Mouse (Mus musculus): ENCODE measurements around the gene Zfp281.

Zfp281 gene

GRCm38 (mm10) chr1:136624146-136625018 is at the start of gene Zfp281:
Gene Zfp281 (plus strand): TSS chr1:136624901.
- DNase-seq (ENCODE audit: low spot score): peak; percentile 97

DNA sequence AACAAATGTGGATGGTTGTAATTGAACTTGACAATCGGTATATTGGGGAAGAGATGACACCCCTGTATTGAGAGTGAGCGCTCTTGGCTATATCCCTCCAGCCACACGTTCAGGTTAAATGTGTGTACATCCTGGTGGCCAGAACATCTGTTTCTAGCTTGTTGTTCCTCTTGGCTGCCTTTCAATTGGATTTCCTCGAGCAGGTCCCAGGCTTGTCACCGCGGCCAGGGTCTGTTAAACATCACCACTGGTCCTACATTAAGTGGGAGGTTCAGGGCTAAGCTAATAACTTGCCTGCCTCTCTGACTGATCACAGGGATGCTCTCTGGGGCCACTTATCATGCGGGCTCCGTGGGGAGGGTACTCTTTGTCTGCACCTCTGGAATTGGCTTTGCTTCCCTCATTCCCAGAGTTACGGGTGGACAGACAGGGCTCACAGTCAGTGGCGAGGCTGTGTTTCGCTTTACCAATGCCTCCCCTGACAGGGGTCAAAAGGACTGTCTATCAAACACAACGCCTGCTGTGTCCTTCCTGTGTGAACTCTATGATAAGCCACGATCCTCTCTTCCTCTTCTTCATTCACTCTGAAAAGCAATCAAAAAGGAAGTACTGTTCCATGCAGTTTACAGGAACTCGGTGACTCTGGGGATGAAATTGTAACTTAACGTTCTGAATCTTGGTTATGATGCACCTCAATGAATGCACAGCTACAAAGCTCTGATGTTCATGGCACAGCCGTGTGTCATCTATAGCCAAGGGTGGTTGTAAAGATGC is 46.6 kb upstream of the Zfp281 start:
- peak; percentile 45 for DNase-seq (ENCODE audit: low spot score)

- DNase-seq (ENCODE audit: low spot score): no peak
These were observed 45.3 kb upstream of the Zfp281 start for GRCm38 (mm10) chr1:136579360-136579759.

- no peak for DNase-seq (ENCODE audit: low spot score)
These were observed 44.4 kb upstream of the Zfp281 start for GRCm38 (mm10) chr1:136580266-136580665.

GRCm38 (mm10) chr1:136581841-136582240 is 42.9 kb upstream of the Zfp281 start:
- DNase-seq (ENCODE audit: low spot score): no peak

DNA sequence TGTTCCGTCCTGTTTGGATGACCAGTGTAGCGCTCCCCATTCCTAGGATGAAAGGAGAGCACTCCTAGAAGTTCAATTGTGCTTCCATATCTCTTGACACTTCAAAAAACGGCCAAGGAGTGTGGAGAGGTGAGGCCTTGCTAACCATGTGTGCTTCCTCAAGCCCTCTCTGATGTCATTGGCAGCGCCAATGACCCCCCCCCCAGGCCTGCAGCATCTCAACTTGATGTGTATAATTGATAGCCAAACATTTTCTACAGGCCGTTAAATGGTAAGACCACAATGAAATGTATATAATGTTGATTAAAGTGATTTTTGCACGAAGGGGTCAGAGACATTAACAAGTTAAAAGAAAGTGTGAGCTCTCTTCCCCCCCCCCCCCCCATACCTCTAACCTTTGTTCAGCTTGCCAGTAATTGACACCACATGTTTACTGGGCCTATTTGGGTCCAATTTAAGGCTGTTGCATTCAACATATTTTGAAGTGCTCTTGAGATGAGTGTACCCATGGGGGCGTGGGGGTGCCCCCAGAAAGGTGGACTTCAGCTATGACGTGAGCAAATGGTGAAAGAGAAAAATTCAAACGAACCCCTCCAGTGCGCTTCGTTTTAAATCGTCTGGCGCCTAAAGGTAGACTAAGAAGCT is 36.8 kb upstream of the Zfp281 start:
- no peak for DNase-seq (ENCODE audit: low spot score)

DNA sequence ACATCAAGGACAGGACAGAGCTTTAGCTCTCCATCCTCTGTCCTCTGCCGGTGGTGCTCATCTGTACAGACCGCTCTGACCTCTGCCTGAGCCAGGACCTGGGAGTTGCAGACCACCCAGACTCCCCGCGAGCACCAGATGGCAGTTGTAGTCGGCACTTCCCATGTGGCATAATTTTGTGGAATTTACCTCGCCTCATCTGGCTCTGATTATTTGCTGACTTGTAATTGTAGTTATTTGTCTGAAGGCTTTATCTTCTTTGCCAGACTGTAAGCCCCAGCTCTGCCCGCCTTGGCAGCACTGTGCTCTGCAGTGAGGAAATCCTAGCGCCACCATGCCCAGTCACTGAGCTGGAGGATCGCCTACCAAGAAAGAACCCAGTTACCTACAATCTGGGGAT is 35.8 kb upstream of the Zfp281 start:
- peak; percentile 73 for DNase-seq (ENCODE audit: low spot score)

GRCm38 (mm10) chr1:136592741-136593140 is 32.0 kb upstream of the Zfp281 start:
- no peak for DNase-seq (ENCODE audit: low spot score)

- DNase-seq (ENCODE audit: low spot score): no peak
These were observed 30.4 kb upstream of the Zfp281 start for GRCm38 (mm10) chr1:136594235-136594850.

- DNase-seq (ENCODE audit: low spot score): no peak
These were observed 27.9 kb upstream of the Zfp281 start for GRCm38 (mm10) chr1:136596821-136597220.

DNA sequence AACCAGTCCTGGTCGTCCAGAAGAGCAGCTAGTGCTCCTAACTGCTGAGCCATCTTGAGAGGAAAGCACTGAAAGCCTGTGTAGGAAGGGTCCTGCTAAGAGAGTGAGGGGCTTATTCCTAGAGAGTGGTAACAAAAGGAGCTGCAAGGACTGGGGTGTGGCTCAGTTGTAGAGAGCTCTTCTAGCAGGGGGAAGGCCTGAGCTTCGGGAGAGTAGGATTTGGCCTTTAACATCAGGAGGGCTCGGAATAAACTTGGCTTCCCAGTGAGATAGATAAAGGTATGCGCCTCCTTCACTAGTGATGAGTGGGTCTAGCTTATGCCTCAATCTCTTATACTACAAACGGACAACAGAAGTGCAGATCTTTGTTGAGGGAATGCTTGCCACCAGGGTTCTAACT is 26.4 kb upstream of the Zfp281 start:
- no peak for DNase-seq (ENCODE audit: low spot score)

- no peak for DNase-seq (ENCODE audit: low spot score)
These were observed 24.6 kb upstream of the Zfp281 start for GRCm38 (mm10) chr1:136600067-136600466.

- DNase-seq (ENCODE audit: low spot score): no peak
These were observed 23.9 kb upstream of the Zfp281 start for GRCm38 (mm10) chr1:136600647-136601345.

DNA sequence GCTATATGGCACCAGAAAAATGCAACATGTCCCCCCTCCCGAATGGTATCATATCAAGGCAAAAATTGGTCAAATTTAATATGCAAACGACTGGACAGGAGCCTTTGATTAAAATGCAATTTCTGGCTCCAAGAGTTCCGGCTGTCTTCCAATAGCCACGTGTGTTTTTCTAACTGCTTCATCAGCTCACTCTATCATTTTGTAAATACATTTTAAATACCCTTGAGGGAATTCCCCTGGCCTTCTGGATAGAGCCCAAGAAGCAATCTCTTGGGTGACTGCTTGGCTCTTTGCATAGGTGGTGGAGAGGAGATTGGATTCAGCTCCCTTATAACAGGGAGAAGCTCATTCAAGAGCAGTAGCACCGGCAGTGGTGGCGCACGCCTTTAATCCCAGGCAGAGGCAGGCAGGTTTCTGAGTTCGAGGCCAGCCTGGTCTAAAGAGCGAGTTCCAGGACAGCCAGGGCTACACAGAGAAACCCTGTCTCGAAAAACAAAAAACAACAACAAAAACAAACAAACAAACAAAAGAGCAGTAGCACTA is 23.3 kb upstream of the Zfp281 start:
- DNase-seq (ENCODE audit: low spot score): no peak

DNA sequence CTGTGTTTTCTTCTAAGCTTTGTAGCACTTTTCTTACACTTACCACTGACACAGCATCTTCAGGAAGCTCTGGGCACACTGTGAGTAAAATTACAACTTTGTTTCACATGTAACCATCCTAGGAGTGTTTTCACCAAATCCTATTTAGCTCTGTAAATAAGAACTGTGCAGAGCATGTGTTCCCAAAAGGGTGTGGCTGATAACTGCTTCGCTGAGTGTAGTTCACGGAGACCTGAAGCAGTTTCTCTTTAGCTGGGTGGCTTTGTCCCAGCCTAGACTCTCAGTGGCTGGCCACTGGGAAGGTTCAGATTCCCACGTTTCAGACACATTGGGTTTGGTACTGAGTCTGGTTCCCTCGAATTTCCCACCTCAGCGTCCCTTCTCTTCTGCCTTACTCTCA is 22.4 kb upstream of the Zfp281 start:
- DNase-seq (ENCODE audit: low spot score): no peak

DNA sequence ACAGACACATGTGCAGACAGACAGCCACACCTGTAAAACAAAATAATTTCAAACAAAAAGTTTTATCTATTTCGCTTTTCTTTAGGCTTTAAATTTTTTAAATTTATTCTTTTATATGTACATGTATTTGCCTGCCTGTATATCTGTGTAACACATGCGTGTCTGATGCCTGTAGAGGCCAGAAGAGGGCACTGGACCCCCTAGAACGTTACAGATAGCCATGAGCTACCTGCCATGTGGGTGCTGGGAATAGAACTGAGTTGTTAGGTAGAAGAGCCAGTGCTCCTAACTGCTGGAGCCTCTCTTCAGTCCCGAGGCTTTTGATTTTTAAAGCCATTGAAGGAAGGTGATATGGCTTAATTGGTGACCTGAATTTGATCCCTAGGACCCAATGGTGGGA is 20.5 kb upstream of the Zfp281 start:
- no peak for DNase-seq (ENCODE audit: low spot score)

DNA sequence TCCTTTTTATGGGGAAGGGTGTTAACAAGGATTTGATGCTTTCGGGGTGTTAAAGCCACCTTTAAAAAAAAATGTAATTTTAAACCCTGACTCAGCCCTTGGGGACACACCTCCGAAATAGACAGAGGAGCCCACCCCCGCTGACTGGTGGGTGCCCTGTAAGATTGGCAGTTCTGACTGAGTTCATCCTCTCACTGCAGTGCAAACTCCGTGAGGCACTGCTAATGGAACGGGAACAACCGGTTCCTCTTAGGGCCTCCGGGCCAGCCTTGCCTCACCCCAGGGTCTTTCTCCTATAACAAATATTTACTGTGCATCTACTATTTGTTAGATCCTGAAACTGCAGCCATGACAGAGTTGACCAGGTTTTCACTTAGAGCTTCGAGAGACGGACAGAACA is 18.9 kb upstream of the Zfp281 start:
- DNase-seq (ENCODE audit: low spot score): no peak

DNA sequence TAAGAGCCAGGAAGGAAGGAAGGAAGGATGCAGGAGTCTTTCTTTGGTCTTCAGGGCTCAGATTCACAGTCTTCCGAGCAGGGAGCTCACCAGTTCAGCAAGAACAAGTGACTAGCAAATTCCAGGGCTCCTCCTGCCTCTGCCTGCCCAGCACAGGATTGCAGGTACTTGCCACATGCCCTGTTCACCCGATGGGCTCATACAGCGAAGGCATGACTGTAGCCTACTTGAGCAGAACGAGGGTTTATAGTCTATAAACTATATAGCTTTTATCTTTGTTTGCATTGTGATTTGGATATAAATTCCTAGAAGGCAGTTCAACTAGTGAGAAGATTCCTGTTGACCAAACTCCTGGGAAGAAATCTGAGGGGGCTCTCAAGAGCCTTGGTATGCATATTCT is 18.4 kb upstream of the Zfp281 start:
- DNase-seq (ENCODE audit: low spot score): no peak

DNA sequence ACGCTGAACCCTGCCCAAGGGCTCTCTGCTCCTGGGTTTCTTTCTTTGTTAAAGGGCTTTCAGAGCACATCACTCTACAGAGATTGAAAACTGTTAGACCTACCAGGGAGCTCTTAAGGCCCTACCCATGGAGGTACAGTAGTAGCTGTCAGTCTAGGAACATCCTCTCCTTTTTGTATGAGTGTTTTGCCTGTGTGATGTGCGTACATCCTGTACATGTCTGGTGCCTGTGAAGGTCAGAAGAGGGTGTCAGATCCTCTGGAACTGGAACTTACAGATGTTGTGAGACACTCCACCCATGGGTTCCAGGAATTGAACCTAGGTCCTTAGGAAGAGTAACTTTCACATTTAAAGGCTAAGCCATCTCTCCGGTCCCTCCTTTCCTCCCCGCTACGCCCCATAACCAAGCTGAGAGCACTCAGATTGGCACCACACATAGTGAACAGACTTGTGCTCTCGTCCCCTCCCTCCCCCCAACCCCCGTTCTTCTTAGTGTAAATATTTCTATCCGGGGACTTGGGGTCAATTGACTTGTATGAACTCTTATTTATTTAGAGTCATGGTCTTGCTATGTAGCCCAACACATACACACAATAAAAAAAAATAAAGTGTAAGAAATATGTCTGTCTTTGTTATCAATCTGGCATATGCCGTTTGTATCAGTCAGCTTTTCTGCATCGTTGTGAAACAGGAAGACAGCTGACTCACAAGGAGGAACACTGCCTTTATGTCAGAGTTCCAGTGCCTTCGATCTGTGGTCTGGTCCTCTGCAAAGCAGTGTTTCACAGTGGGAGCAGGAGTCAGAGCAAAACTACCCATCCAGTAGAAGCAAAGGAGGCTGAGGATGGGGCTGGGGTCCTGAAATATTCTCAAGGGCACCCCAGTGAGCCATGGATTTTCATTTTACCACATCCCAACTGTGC is 16.1 kb upstream of the Zfp281 start:
- no peak for DNase-seq (ENCODE audit: low spot score)

- DNase-seq (ENCODE audit: low spot score): no peak
These were observed 12.9 kb upstream of the Zfp281 start for GRCm38 (mm10) chr1:136611803-136612202.

Data from embryo, embryonic 10 days (tissue).